Mouse (Mus musculus) adrenal gland, adult 8-10 months (tissue): ENCODE data around the gene Msantd2. TPM values are rescaled to one million over a fixed set of nuclear protein-coding genes. Genes with fewer than 3 reads are reported as not detected.
A peak's percentile ranks its signal among the peaks of the same experiment; 100 is the strongest.

Source experiments
- DNase-seq: peaks from one replicate; pipeline ENCODE4 v3.0.0; 2022
- total RNA-seq, 4 experiments: library from RNA; stranded (reverse); gene quantifications; 2 replicates each; pipeline ENCODE4 v1.2.4; 2022

Gene Msantd2
- 10 to 100 TPM; 17.2 to 33.2 (median 22.6) TPM for total RNA-seq

- DNase-seq = peak; percentile 84
These were observed at the start of gene Msantd2 for GRCm38 (mm10) chr9:37488611-37489396. Msantd2 (plus strand) TSS chr9:37489319.

GRCm38 (mm10) chr9:37452401-37452800, 36.7 kb upstream of the Msantd2 start:
- DNase-seq = no peak

GRCm38 (mm10) chr9:37453328-37453727, 35.8 kb upstream of the Msantd2 start:
- DNase-seq = no peak

GRCm38 (mm10) chr9:37454011-37454492, 35.1 kb upstream of the Msantd2 start:
- no peak for DNase-seq

GRCm38 (mm10) chr9:37454991-37455390, 34.1 kb upstream of the Msantd2 start:
- no peak for DNase-seq

- no peak for DNase-seq
These were observed 33.3 kb upstream of the Msantd2 start for GRCm38 (mm10) chr9:37455868-37456267.

- DNase-seq = no peak
These were observed 32.6 kb upstream of the Msantd2 start for GRCm38 (mm10) chr9:37456481-37456910.

- no peak for DNase-seq
These were observed 32.0 kb upstream of the Msantd2 start for GRCm38 (mm10) chr9:37457151-37457550.

- DNase-seq = no peak
These were observed 29.5 kb upstream of the Msantd2 start for GRCm38 (mm10) chr9:37459665-37460042.

- DNase-seq = no peak
These were observed 28.8 kb upstream of the Msantd2 start for GRCm38 (mm10) chr9:37460043-37460960.

GRCm38 (mm10) chr9:37460961-37461340, 28.2 kb upstream of the Msantd2 start:
- DNase-seq = no peak

- DNase-seq = no peak
These were observed 27.5 kb upstream of the Msantd2 start for GRCm38 (mm10) chr9:37461571-37461970.

GRCm38 (mm10) chr9:37462764-37463163, 26.4 kb upstream of the Msantd2 start:
- no peak for DNase-seq

- DNase-seq = no peak
These were observed 15.5 kb upstream of the Msantd2 start for GRCm38 (mm10) chr9:37473611-37474125.

- DNase-seq = no peak
These were observed 14.2 kb upstream of the Msantd2 start for GRCm38 (mm10) chr9:37474923-37475322.

GRCm38 (mm10) chr9:37485146-37485545, 4.0 kb upstream of the Msantd2 start:
- DNase-seq = no peak

GRCm38 (mm10) chr9:37488041-37488440, 1.1 kb upstream of the Msantd2 start:
- DNase-seq = no peak

- DNase-seq = peak; percentile 19
These were observed 464 bp downstream of the Msantd2 start for GRCm38 (mm10) chr9:37489446-37490120.

GRCm38 (mm10) chr9:37495761-37496160, 6.6 kb downstream of the Msantd2 start:
- DNase-seq = no peak

GRCm38 (mm10) chr9:37496325-37496724, 7.2 kb downstream of the Msantd2 start:
- DNase-seq = no peak

GRCm38 (mm10) chr9:37500201-37500600, 11.1 kb downstream of the Msantd2 start:
- DNase-seq = no peak

- DNase-seq = no peak
These were observed 12.1 kb downstream of the Msantd2 start for GRCm38 (mm10) chr9:37501170-37501569.
